Mouse (Mus musculus): ENCODE data around the gene Ppp3r1.

DNA sequence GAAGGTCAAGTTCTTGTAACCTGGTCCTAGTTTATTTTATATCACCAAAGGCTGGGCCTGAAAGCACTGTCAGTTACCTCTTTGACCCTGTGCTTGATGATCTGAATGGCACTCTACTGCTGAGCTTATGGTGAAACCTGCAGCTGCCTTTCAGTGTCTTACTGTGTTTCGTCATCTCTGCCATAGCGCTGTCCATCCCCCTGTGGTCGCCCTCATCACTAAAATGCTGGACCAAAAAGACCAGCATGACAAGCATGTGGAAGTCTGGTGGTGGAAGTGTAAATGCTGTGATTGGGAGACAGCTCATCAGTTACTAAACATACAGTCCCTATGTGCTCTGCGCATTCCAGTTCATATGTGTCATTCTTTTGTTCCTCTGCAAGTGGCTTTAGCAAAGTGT, 13.2 kb downstream of the Ppp3r1 start:
- no peak for TF ChIP-seq EP300 (IDR thresholded peaks at IDR 0.05; ENCODE audit: low read depth)
- TF ChIP-seq CTCF (IDR thresholded peaks at IDR 0.05; ENCODE audit: low read depth) = no peak
